Mouse (Mus musculus) stomach, embryonic 15.5 days (tissue): Measurements from ENCODE around the gene Alcam. TPM values are rescaled to one million over a fixed set of nuclear protein-coding genes. Genes with fewer than 3 reads are reported as not detected.
A peak's percentile ranks its signal among the peaks of the same experiment; 100 is the strongest.

Experiments
- ATAC-seq: fragments of 200-750 bp; cut with Nextera tagmentation; 2 replicates; pipeline ENCODE4 v1.8.0; 2017; ENCODE audit warnings: low read depth, moderate number of reproducible peaks, moderate TSS enrichment; ENCODE audit not compliant: insufficient read depth, low FRiP score
- H3K27ac ChIP-seq: fragments of 300-500 bp; sonication (generic); 2 replicates; pipeline ENCODE4 v1.5.1; 2015; ENCODE audit warnings: mild to moderate bottlenecking, inconsistent platforms
- H3K27me3 ChIP-seq: fragments of 300-500 bp; sonication (generic); replicated peaks from 2 replicates; pipeline ENCODE4 v1.6.1; 2015; ENCODE audit warnings: inconsistent platforms
- H3K36me3 ChIP-seq: fragments of 300-500 bp; sonication (generic); 2 replicates; pipeline ENCODE4 v1.6.1; 2015; ENCODE audit warnings: inconsistent platforms
- H3K4me1 ChIP-seq: fragments of 300-500 bp; sonication (generic); 2 replicates; pipeline ENCODE4 v1.6.1; 2015; ENCODE audit warnings: inconsistent platforms
- H3K4me2 ChIP-seq: fragments of 300-500 bp; sonication (generic); 2 replicates; pipeline ENCODE4 v1.6.1; 2015; ENCODE audit warnings: mild to moderate bottlenecking, inconsistent platforms
- H3K4me3 ChIP-seq: fragments of 300-500 bp; sonication (generic); replicated peaks from 2 replicates; pipeline ENCODE4 v1.5.1; 2015; ENCODE audit warnings: inconsistent platforms
- H3K9ac ChIP-seq: fragments of 300-500 bp; sonication (generic); 2 replicates; pipeline ENCODE4 v1.6.1; 2015; ENCODE audit warnings: inconsistent platforms
- H3K9me3 ChIP-seq: fragments of 300-500 bp; sonication (generic); 2 replicates; pipeline ENCODE4 v1.6.1; 2016; ENCODE audit warnings: inconsistent platforms
- WGBS: fragments of 180-500 bp; shearing (Covaris S2); methylation state at CpG from one replicate; pipeline ENCODE4 v1.1.7; 2015; 5-methylcytosine and 5-hydroxymethylcytosine counted together
- polyA plus RNA-seq: library from polyadenylated mRNA; unstranded; fragments of >200 nt; fragmentation: Nextera tagmentation; extraction: Ambion mirVana; gene quantifications from 2 replicates; pipeline ENCODE4 v1.2.1, GENCODE M21; 2015

Gene Alcam
- polyA plus RNA-seq, 1 experiment from 2014 or later = 43.4 TPM

DNA sequence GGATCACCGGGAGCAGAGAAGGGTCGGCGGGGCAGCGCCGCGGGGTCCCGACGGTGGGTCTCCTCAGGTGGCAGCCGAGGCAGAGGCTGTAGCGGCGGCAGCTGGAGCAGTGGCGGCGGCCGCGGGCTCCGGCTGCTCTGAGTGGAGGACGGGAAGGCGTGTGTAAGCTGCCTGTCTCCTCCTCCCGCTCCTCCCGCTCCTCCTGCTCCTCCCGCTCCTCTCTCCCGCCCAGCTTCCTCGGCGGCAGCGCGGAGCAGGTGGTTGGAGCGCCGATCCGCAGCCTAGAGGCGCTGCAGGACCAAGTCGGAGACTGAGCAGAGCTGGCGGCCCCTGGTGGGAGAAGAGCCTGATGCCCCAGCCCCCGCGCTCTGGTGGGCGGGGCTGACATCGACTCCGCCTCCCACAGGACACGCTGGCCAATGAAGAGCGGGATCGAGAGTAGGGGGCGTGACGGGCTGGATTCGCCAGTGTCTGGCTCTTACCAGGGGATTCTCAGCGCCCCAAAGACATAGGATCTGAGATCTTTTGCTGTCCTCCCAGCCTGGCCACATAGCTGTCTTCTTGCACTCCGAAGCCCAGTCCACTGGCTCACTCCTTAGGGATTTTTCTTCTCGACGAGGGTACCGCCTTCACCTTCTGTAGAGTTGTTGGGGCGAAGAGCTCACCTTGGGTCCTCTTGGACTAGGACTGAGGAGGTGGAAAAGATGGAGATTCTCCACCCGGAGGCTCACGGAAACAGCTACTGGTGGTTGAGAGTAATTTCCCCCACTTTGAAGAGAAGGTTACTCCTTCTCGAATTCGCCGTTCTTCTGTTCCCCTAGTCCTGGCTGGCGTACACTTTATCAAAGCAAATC, 785 bp downstream of the Alcam start:
- Histone ChIP-seq H3K4me3 (peak overlapping the region; percentile 75), H3K36me3 (no peaks in the 10 kb centered on the region), H3K27me3 (no peaks in the 10 kb centered on the region), H3K9me3 (no peaks in the 10 kb centered on the region), H3K4me2 (peak overlapping the region; percentile 68), H3K9ac (peak overlapping the region; percentile 60), H3K27ac (peak overlapping the region; percentile 85), H3K4me1 (no peaks in the 10 kb centered on the region; the same call in 1 of the 2 replicates)
- peak; percentile 97 for ATAC-seq
- WGBS = under 1% methylated on average over 47 of the region's 55 CpGs

DNA sequence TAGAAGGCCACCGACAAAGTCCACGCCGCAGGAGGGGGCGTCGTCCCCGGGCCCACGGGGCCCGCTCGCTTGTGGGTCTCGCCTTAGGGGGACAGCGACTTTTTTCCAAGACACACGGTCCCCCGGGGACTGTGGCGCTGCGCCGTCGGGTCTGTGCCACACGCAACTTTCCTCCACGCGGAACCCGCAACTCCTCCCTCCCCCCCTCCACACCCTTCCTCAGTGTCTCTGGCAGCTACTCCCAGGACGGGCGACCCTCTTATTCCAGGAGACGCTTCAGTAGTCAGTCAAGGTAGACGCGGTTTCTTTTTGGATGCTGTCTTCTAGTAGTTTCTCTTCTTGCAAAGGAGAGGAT, 1.4 kb downstream of the Alcam start:
- Histone ChIP-seq H3K27ac (peak overlapping the region; percentile 85), H3K9me3 (no peaks in the 10 kb centered on the region), H3K9ac (peak overlapping the region; percentile 60), H3K4me3 (peak overlapping the region; percentile 75), H3K4me2 (peak overlapping the region; percentile 68), H3K27me3 (no peaks in the 10 kb centered on the region), H3K36me3 (no peaks in the 10 kb centered on the region), H3K4me1 (no peaks in the 10 kb centered on the region; the same call in 1 of the 2 replicates)
- ATAC-seq = no peak
- under 1% methylated on average over 25 of the region's 26 CpGs for WGBS

DNA sequence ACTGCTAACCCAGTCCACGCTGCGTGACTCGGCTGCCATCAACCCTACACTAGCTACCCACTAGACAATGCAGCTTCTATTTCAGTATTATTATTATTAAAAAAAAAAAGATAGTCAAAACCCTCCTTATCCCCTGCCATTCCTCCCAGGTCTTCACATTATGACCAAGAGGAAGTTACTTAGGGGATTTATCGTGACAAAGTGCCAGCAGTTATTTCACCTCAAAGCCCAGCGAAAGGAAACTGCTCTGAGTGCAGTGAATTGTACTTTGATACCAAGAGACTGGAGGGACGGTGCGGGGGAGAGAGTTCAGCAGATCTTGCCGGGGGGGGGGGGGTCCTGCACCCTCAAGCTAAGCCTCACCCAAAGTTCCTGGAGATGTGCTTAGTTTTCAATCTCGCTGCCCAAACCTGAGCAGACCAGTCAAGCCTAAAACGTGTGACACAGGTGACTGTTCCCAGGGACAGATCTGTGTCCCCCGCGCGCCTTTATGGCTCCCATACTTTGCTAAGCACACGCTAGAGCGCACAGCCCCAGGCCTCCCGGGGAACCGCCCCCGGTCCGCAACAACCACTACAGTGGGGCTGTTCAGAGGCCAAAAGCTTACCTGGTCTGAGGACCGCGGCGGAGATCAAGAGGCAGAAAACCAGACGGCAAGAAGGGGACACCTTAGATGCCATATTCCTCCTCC, 1.9 kb downstream of the Alcam start:
- Histone ChIP-seq H3K27me3 (no peaks in the 10 kb centered on the region), H3K4me1 (no peaks in the 10 kb centered on the region; the same call in 1 of the 2 replicates), H3K4me3 (peak overlapping the region; percentile 75), H3K9ac (peak overlapping the region; percentile 60), H3K9me3 (no peaks in the 10 kb centered on the region), H3K36me3 (no peaks in the 10 kb centered on the region), H3K27ac (peak overlapping the region; percentile 85), H3K4me2 (peak overlapping the region; percentile 68)
- under 1% methylated on average over 23 of the region's 23 CpGs for WGBS
- ATAC-seq = no peak

DNA sequence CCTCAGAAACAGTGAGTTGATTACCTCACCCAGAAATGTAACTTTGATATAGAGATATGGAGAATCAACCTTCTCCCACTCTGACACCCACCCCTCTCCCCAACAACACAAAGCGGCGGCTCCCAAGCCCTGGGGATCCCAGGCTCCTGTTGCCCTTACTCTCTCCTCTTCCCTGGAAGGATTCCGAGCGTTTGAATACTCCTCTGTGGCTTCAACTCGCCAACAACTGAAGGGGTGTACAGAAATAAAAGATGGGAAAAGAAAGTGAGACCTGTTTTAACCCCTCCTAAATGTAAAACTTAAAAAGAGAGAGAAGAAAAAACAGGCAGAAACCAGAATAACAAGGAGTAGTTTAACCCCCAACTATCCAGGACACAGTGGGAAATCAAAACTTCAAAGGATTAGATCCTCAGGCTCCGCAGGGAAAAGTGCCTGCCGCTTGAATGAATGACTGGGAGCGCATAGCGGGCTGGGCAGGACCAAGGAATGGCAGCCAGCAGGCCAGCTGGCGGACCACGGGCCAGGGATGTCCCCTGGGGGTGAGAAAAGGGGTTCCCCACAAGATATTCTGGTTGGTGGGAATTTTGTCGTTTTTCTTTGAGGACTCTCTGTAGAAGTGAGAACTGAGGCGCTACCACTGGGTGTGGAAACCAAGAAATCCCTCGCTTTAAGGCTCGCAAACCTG, 2.6 kb downstream of the Alcam start:
- WGBS = 2% methylated on average over 15 of the region's 15 CpGs
- no peaks in the 10 kb centered on the region for H3K36me3 ChIP-seq
- no peaks in the 10 kb centered on the region; the same call in 1 of the 2 replicates for H3K4me1 ChIP-seq
- H3K27me3 ChIP-seq = no peaks in the 10 kb centered on the region
- no peak for ATAC-seq
- H3K27ac ChIP-seq = peak overlapping the region; percentile 78
- peak overlapping the region; percentile 75 for H3K4me3 ChIP-seq
- H3K9me3 ChIP-seq = no peaks in the 10 kb centered on the region
- H3K9ac ChIP-seq = peak overlapping the region; percentile 60; the same call in 1 of the 2 replicates
- H3K4me2 ChIP-seq = peak overlapping the region; percentile 68

DNA sequence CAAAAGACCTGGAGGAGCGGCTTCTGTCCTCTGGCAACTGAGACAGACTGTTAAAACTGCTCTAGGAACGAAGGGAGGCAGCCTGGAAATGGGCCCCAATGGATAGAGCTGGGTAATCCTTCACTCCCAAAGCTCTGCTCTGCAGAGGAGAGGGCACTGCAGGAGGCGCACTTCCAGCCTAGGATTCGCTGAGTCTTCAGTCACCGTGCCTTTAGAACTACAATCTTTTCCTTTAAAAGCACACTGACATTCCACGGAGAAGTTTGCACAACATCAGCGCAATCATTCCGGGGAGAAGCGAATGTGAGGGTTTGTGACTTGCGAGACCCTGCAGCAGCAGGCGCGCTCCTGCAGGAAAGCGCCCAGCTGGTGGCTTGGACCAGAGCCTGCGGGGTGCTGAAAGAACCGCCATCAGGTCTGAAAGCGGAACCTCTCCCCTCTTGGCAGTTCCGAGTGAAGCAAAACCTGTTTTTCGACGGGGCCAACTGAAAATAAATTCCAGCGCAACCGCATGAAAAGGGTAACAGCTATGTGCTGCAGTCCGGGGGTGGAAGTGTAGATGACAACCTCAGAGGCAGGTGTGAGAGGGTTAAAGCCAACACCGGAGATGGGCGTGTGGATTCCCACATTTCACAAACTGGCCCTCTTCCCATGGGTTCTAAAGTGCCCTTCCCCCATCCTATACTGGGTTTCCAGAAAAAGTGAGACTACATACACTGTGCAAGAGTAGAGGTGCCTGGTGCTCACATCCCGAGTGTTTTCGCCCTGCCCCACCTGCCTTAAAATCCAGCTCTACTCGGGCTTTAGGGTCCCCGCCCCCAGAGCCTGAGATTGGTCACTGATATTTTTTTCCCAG, 3.4 kb downstream of the Alcam start:
- Histone ChIP-seq H3K9me3 (no peaks in the 10 kb centered on the region), H3K4me1 (no peaks in the 10 kb centered on the region; the same call in 1 of the 2 replicates), H3K36me3 (no peaks in the 10 kb centered on the region), H3K4me3 (peak overlapping the region; percentile 75), H3K27ac (peak overlapping the region; percentile 78), H3K4me2 (peak overlapping the region; percentile 68), H3K27me3 (no peaks in the 10 kb centered on the region), H3K9ac (peak overlapping the region; percentile 60; the same call in 1 of the 2 replicates)
- WGBS = under 1% methylated on average over 28 of the region's 28 CpGs
- ATAC-seq = no peak

DNA sequence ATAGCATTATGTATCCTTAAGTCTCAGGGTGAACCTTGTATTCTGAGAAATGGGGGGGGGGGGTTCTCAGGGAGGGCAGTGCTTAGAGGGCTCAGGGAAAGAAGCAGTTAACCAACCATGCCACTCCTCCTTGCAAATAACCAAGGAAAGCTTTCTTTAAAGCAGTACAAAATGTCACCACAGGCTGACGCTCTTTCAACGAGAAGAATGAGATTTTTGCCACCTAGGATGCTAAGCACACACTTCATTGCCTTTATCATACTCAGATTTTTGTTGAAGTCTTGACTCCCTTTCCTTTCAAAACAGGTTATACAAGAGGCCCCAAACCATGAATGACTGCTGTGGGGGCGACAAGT, 4.0 kb downstream of the Alcam start:
- no peak for ATAC-seq
- Histone ChIP-seq H3K9ac (no peak overlapping the region), H3K27ac (peak overlapping the region; percentile 78), H3K27me3 (no peaks in the 10 kb centered on the region), H3K4me3 (peak overlapping the region; percentile 75), H3K4me2 (peak overlapping the region; percentile 68), H3K9me3 (no peaks in the 10 kb centered on the region), H3K4me1 (no peaks in the 10 kb centered on the region; the same call in 1 of the 2 replicates), H3K36me3 (no peaks in the 10 kb centered on the region)
- 7% methylated on average over 3 of the region's 3 CpGs for WGBS

DNA sequence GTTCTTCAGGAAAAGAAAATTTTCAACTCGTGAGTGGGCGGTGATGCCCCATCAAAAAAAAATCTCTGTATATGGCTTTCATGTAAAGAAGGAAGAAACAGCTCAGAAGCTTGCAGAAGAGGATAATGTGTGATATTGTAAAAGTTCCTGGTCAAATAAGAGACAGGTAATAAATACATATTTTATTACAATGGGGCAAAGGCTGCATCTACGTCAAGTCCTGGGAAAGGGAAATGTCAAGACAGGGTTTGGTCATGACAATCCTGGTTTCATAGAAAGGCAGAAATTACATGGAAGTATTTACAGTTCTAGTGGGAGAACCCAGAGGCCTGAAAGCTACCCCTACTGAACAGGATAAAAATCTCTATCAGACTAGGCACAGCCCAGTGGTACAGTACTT, 7.9 kb downstream of the Alcam start:
- H3K36me3 ChIP-seq = no peaks in the 10 kb centered on the region
- H3K4me3 ChIP-seq = no peak overlapping the region
- H3K9me3 ChIP-seq = no peaks in the 10 kb centered on the region
- no peak overlapping the region for H3K9ac ChIP-seq
- 89% methylated on average over 3 of the region's 3 CpGs for WGBS
- no peak overlapping the region for H3K27ac ChIP-seq
- no peaks in the 10 kb centered on the region; the same call in 1 of the 2 replicates for H3K4me1 ChIP-seq
- no peak overlapping the region for H3K4me2 ChIP-seq
- no peak for ATAC-seq
- H3K27me3 ChIP-seq = no peaks in the 10 kb centered on the region

DNA sequence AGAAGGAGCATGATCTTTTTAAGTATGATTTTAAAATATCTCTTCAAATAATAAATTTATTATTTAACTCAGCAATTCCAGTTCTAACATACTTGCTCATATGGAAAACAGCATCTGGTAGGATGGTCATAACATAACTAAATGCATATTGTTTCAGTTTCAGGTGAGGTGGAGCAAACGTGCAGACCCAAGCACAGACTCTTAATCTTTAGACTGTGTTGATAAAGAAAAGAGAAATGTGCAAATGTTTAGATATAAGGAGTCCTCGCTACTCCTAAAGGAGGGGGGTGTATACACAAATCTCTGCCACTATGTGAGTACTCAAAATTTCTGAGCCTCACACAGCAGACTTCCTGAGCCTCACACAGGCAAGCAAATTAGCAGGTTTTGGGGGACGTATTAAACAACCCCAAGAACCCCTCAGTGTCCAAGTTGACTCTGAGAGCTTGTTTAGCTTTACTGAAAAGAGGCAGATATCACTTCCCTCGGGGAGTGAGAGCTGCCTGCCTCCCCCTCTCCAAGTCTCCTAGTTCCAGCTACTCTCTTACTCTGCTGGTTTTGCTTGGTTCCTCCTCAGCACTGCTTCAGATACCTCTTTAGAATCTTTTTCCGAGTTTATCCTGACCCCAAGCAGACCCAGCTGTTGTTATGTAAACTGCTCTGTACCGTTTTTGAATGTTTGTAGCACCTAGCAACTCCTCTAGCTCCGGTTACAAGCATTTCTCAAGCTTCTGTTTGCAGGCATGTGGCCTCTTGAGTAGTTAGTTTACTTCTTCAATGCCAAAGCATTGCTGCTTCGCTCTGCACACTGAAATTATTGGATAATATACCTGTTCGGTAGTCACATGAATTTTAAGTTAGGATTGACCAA, 10.0 kb downstream of the Alcam start:
- no peak overlapping the region for H3K4me2 ChIP-seq
- H3K9me3 ChIP-seq = no peaks in the 10 kb centered on the region
- ATAC-seq = no peak
- H3K36me3 ChIP-seq = no peaks in the 10 kb centered on the region
- H3K4me1 ChIP-seq = no peaks in the 10 kb centered on the region; the same call in 1 of the 2 replicates
- H3K27ac ChIP-seq = no peak overlapping the region
- no peak overlapping the region for H3K9ac ChIP-seq
- WGBS = 32% methylated on average over 9 of the region's 9 CpGs
- H3K27me3 ChIP-seq = no peaks in the 10 kb centered on the region
- H3K4me3 ChIP-seq = no peak overlapping the region

DNA sequence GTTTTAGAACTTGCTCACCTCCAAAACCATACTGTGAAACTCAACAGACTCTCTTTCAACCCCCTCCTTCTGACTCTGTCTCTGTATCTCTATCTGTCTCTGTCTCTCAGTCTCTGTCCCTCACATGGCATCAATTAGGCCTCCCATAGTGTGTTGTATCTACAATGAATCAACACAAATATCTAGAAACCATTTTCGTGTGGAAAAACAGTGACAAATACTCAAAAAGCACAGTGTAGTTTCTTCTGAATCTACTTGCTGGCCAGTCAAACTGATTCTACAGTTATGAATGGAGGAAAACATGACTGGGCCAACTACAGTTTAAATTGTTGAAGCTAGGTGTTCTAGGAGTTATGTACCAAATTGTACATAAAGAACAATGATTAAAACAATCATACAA, 10.8 kb downstream of the Alcam start:
- ATAC-seq = no peak
- Histone ChIP-seq H3K9ac (no peak overlapping the region), H3K36me3 (no peaks in the 10 kb centered on the region), H3K4me3 (no peak overlapping the region), H3K4me1 (no peaks in the 10 kb centered on the region), H3K9me3 (no peaks in the 10 kb centered on the region), H3K4me2 (no peak overlapping the region), H3K27me3 (no peaks in the 10 kb centered on the region), H3K27ac (no peak overlapping the region)
- WGBS = 70% methylated on average over 1 of the region's 1 CpGs

DNA sequence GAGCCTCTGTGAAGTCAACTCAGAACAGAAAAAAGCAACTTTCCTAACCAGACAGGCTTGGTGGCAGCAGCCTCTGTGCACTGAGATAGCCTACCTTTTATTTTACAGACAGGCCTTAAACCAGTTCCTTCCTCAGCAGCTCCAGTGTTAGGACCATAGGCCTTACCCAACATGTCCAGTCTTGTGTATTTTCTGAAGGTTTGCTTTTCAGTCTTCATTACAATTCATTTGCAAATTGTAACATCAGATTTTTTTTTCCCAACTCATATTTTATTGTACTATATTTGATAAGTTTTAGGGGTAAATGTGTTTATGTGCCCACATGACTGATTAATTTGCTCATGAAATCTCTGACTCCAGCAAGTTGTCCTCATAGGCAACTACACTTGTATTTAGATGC, 14.3 kb downstream of the Alcam start:
- Histone ChIP-seq H3K4me1 (no peaks in the 10 kb centered on the region), H3K9me3 (no peaks in the 10 kb centered on the region), H3K27me3 (no peaks in the 10 kb centered on the region), H3K36me3 (no peaks in the 10 kb centered on the region), H3K27ac (peak overlapping the region; percentile 57; the same call in 1 of the 2 replicates), H3K9ac (no peak overlapping the region), H3K4me2 (no peak overlapping the region), H3K4me3 (no peak overlapping the region)
- no peak for ATAC-seq
